Mouse (Mus musculus): ENCODE measurements around the gene Gbx2.

DNA sequence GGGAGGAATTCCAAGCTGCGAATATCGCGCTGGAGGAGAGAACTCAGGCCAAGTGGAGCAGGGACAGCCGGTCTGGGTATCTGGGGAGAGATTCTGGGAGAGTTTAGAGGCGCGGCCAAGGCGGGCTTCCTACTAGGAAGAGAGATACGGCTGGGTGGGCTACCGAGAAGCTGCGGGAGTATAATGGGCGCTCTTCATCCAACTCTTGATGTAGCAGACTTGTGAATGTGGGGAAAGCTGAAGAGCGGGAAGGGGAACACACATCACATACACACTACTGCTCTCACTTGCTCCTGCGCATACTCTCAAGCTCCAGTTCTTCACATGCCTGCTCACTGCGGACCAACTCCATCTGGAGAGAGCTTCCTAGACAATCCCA lies 7.3 kb downstream of the Gbx2 start:
- TF ChIP-seq CTCF (conservative IDR thresholded peaks at IDR 0.05; ENCODE audit: low read length) (no peak), NANOG (IDR thresholded peaks at IDR 0.05; ENCODE audit: borderline replicate concordance, low read length) (no peak), POU5F1 (IDR thresholded peaks at IDR 0.05; ENCODE audit: borderline replicate concordance, low read length) (no peak)

Measured in E14TG2a.4 (cell line).